Mouse (Mus musculus) forebrain, embryonic 10.5 days (tissue): ENCODE measurements around the gene Mcrip2. TPM values are rescaled to one million over a fixed set of nuclear protein-coding genes. Genes with fewer than 3 reads are reported as not detected.

Experiments
- DNase-seq: peaks from one replicate; pipeline ENCODE4 v3.0.0-alpha.2; 2017; ENCODE audit warnings: low spot score; ENCODE audit errors: extremely low spot score
- H3K27ac ChIP-seq: fragments of 300-500 bp; sonication (generic); 2 replicates; pipeline ENCODE4 v1.5.1; 2016; ENCODE audit warnings: mild to moderate bottlenecking
- H3K27me3 ChIP-seq: fragments of 300-500 bp; sonication (generic); 2 replicates; pipeline ENCODE4 v1.6.1; 2016; ENCODE audit warnings: mild to moderate bottlenecking; ENCODE audit not compliant: poor library complexity, severe bottlenecking
- H3K36me3 ChIP-seq: fragments of 300-500 bp; sonication (generic); replicated peaks from 2 replicates; pipeline ENCODE4 v1.6.1; 2016; ENCODE audit warnings: mild to moderate bottlenecking, moderate library complexity
- H3K4me1 ChIP-seq: fragments of 300-500 bp; sonication (generic); 2 replicates; pipeline ENCODE4 v1.6.1; 2016
- H3K4me3 ChIP-seq: fragments of 300-500 bp; sonication (generic); 2 replicates; pipeline ENCODE4 v1.5.1; 2016; ENCODE audit warnings: mild to moderate bottlenecking, moderate library complexity
- H3K9me3 ChIP-seq: fragments of 300-500 bp; sonication (generic); 2 replicates; pipeline ENCODE4 v1.6.1; 2016; ENCODE audit warnings: mild to moderate bottlenecking, moderate library complexity
- WGBS: fragments of 180-500 bp; shearing (Covaris S2); methylation state at CpG from one replicate; pipeline ENCODE4 v1.1.7; 2016; 5-methylcytosine and 5-hydroxymethylcytosine counted together
- polyA plus RNA-seq: library from polyadenylated mRNA; unstranded; fragments of >200 nt; fragmentation: Nextera tagmentation; extraction: Ambion mirVana; gene quantifications from 2 replicates; pipeline ENCODE4 v1.2.1, GENCODE M21; 2016

Mcrip2 gene
- polyA plus RNA-seq, 1 experiment from 2014 or later: 21.9 TPM

GRCm38 (mm10) chr17:25893975-25894617 is 25.5 kb upstream of the Mcrip2 start:
- peaks cover 12% of the 10 kb centered on the region for H3K36me3 ChIP-seq
- H3K27ac ChIP-seq: peak overlapping the region; percentile 72
- peaks cover 23% of the 10 kb centered on the region for H3K4me1 ChIP-seq
- WGBS: 29% methylated on average over 2 of the region's 2 CpGs
- no peaks in the 10 kb centered on the region for H3K9me3 ChIP-seq
- H3K27me3 ChIP-seq: no peaks in the 10 kb centered on the region
- peak; percentile 67 for DNase-seq
- H3K4me3 ChIP-seq: no peak overlapping the region; the same call in 1 of the 2 replicates

- Histone ChIP-seq H3K36me3 (peaks cover 47% of the 10 kb centered on the region), H3K4me1 (peaks cover 13% of the 10 kb centered on the region), H3K9me3 (no peaks in the 10 kb centered on the region), H3K4me3 (no peak overlapping the region), H3K27me3 (no peaks in the 10 kb centered on the region), H3K27ac (no peak overlapping the region)
- WGBS: 85% methylated on average over 3 of the region's 3 CpGs
- no peak for DNase-seq
Measured at GRCm38 (mm10) chr17:25888837-25889236, 20.3 kb upstream of the Mcrip2 start.

- H3K36me3 ChIP-seq: peaks cover 60% of the 10 kb centered on the region
- H3K4me3 ChIP-seq: no peak overlapping the region
- no peaks in the 10 kb centered on the region for H3K27me3 ChIP-seq
- H3K9me3 ChIP-seq: no peaks in the 10 kb centered on the region
- no peak for DNase-seq
- H3K27ac ChIP-seq: no peak overlapping the region
- H3K4me1 ChIP-seq: peaks cover 27% of the 10 kb centered on the region
- WGBS: 92% methylated on average over 10 of the region's 10 CpGs
Measured at GRCm38 (mm10) chr17:25887467-25887866, 18.9 kb upstream of the Mcrip2 start.

- Histone ChIP-seq H3K27me3 (no peaks in the 10 kb centered on the region), H3K36me3 (peaks cover 66% of the 10 kb centered on the region), H3K4me3 (no peak overlapping the region), H3K27ac (no peak overlapping the region), H3K9me3 (no peaks in the 10 kb centered on the region), H3K4me1 (peaks cover 33% of the 10 kb centered on the region)
- no peak for DNase-seq
Measured at GRCm38 (mm10) chr17:25886806-25887205, 18.2 kb upstream of the Mcrip2 start.

- Histone ChIP-seq H3K9me3 (no peaks in the 10 kb centered on the region), H3K27me3 (no peaks in the 10 kb centered on the region), H3K27ac (no peak overlapping the region), H3K4me3 (no peak overlapping the region), H3K4me1 (peaks cover 45% of the 10 kb centered on the region), H3K36me3 (peaks cover 66% of the 10 kb centered on the region)
- DNase-seq: no peak
- 60% methylated on average over 4 of the region's 4 CpGs for WGBS
Measured at GRCm38 (mm10) chr17:25885636-25886035, 17.1 kb upstream of the Mcrip2 start.

- 82% methylated on average over 3 of the region's 3 CpGs for WGBS
- 0 out of 2 replicates have a peak overlapping the region, but pooled peaks have one; percentile 87 for H3K27ac ChIP-seq
- H3K4me1 ChIP-seq: peaks cover 63% of the 10 kb centered on the region
- H3K36me3 ChIP-seq: peaks cover 63% of the 10 kb centered on the region
- no peak overlapping the region for H3K4me3 ChIP-seq
- H3K27me3 ChIP-seq: no peaks in the 10 kb centered on the region
- no peaks in the 10 kb centered on the region for H3K9me3 ChIP-seq
- DNase-seq: no peak
Measured at GRCm38 (mm10) chr17:25883824-25884223, 15.3 kb upstream of the Mcrip2 start.

- no peaks in the 10 kb centered on the region for H3K9me3 ChIP-seq
- H3K4me3 ChIP-seq: no peak overlapping the region
- peak overlapping the region; percentile 87; the same call in 1 of the 2 replicates for H3K27ac ChIP-seq
- DNase-seq: no peak
- H3K27me3 ChIP-seq: no peaks in the 10 kb centered on the region
- H3K36me3 ChIP-seq: peaks cover 63% of the 10 kb centered on the region
- H3K4me1 ChIP-seq: peaks cover 69% of the 10 kb centered on the region
- WGBS: 84% methylated on average over 8 of the region's 8 CpGs
Measured at GRCm38 (mm10) chr17:25883268-25883667, 14.7 kb upstream of the Mcrip2 start.

- WGBS: 34% methylated on average over 5 of the region's 5 CpGs
- H3K36me3 ChIP-seq: peaks cover 63% of the 10 kb centered on the region
- peaks cover 74% of the 10 kb centered on the region for H3K4me1 ChIP-seq
- no peaks in the 10 kb centered on the region for H3K27me3 ChIP-seq
- H3K27ac ChIP-seq: peak overlapping the region; percentile 87
- peak overlapping the region; percentile 13; the same call in 1 of the 2 replicates for H3K4me3 ChIP-seq
- no peaks in the 10 kb centered on the region for H3K9me3 ChIP-seq
- no peak for DNase-seq
Measured at GRCm38 (mm10) chr17:25882306-25882705, 13.7 kb upstream of the Mcrip2 start.

GRCm38 (mm10) chr17:25881691-25882090 is 13.1 kb upstream of the Mcrip2 start:
- DNase-seq: no peak
- Histone ChIP-seq H3K9me3 (no peaks in the 10 kb centered on the region), H3K27me3 (no peaks in the 10 kb centered on the region), H3K36me3 (peaks cover 64% of the 10 kb centered on the region), H3K27ac (peak overlapping the region; percentile 87), H3K4me3 (peak overlapping the region; percentile 23; the same call in 1 of the 2 replicates), H3K4me1 (peaks cover 80% of the 10 kb centered on the region)
- 14% methylated on average over 4 of the region's 4 CpGs for WGBS

- Histone ChIP-seq H3K36me3 (peaks cover 66% of the 10 kb centered on the region), H3K4me3 (peak overlapping the region; percentile 23; the same call in 1 of the 2 replicates)
Measured at GRCm38 (mm10) chr17:25880913-25881641, 12.5 kb upstream of the Mcrip2 start.

GRCm38 (mm10) chr17:25880196-25880910 is 11.8 kb upstream of the Mcrip2 start, which contains the start of gene Wfikkn1:
Gene Wfikkn1 (minus strand): TSS chr17:25880858.
- no peaks in the 10 kb centered on the region for H3K9me3 ChIP-seq
- WGBS: 19% methylated on average over 5 of the region's 5 CpGs
- peak within 1 kb of the TSS; percentile 87 for H3K27ac ChIP-seq
- peaks cover 87% of the 10 kb centered on the region for H3K4me1 ChIP-seq
- no peak for DNase-seq
- peak within 1 kb of the TSS; percentile 23 for H3K4me3 ChIP-seq
- H3K36me3 ChIP-seq: peaks cover 66% of the 10 kb centered on the region
- H3K27me3 ChIP-seq: no peaks in the 10 kb centered on the region

More at GRCm38 (mm10) chr17:25880913-25881641, 12.5 kb upstream of the Mcrip2 start:
- Histone ChIP-seq H3K27ac (peak overlapping the region; percentile 87), H3K4me1 (peaks cover 87% of the 10 kb centered on the region), H3K27me3 (no peaks in the 10 kb centered on the region), H3K9me3 (no peaks in the 10 kb centered on the region)
- DNase-seq: peak; percentile 64
- WGBS: 4% methylated on average over 5 of the region's 5 CpGs

GRCm38 (mm10) chr17:25879750-25880149 is 11.2 kb upstream of the Mcrip2 start:
- Histone ChIP-seq H3K4me3 (peak overlapping the region; percentile 23), H3K27me3 (no peaks in the 10 kb centered on the region), H3K4me1 (peaks cover 85% of the 10 kb centered on the region), H3K27ac (peak overlapping the region; percentile 87), H3K9me3 (no peaks in the 10 kb centered on the region), H3K36me3 (peaks cover 62% of the 10 kb centered on the region)
- DNase-seq: no peak
- 77% methylated on average over 8 of the region's 8 CpGs for WGBS
